In genomic region chr15:50360033-50360988, GRCm38 (mm10) we compare ENCODE assay signal across 14 mouse cellular contexts.
DNase-seq lines count a peak whose midpoint lies in the region; ATAC-seq and TF ChIP-seq lines count a peak whose summit lies in the region.
"Had no signal": no experiment of that assay in that cellular context is flagged by ENCODE, and none has a peak within 500 bp of the region (broad histone marks: within the 10 kb centered on the region; RNA-seq: fewer than 3 reads in every experiment).

No protein-coding gene starts in this region.

- TF ChIP-seq POLR2A in brain, embryonic 14.5 days (IDR thresholded peaks at IDR 0.05; ENCODE audit: borderline replicate concordance, extremely low read depth, insufficient read depth, insufficient read length, poor library complexity, severe bottlenecking), result no peak

- no peaks in the 10 kb centered on the region for H3K27me3 ChIP-seq in embryonic facial prominence, embryonic 14.5 days (replicated peaks; ENCODE audit: control insufficient read depth, insufficient read depth, low read length)
- no peaks in the 10 kb centered on the region for H3K27me3 ChIP-seq in embryonic facial prominence, embryonic 10.5 days (replicated peaks; ENCODE audit: low read depth, poor library complexity, severe bottlenecking)
- H3K27me3 ChIP-seq in lung, embryonic 14.5 days (ENCODE audit: insufficient read depth, low read length), result no peaks in the 10 kb centered on the region
- H3K27me3 ChIP-seq: heart, embryonic 12.5 days; midbrain, embryonic 12.5 days had no signal

- H3K36me3 ChIP-seq in embryonic facial prominence, embryonic 14.5 days (ENCODE audit: control insufficient read depth, insufficient read depth, low read length), result no peaks in the 10 kb centered on the region
- H3K36me3 ChIP-seq in embryonic facial prominence, embryonic 10.5 days (replicated peaks), result no peaks in the 10 kb centered on the region
- no peaks in the 10 kb centered on the region for H3K36me3 ChIP-seq in lung, embryonic 14.5 days (ENCODE audit: insufficient read depth)
- H3K36me3 ChIP-seq: heart, embryonic 12.5 days; midbrain, embryonic 12.5 days had no signal

- no peaks in the 10 kb centered on the region for H3K4me1 ChIP-seq in embryonic facial prominence, embryonic 14.5 days (ENCODE audit: control insufficient read depth, insufficient read depth, low read length)
- no peaks in the 10 kb centered on the region for H3K4me1 ChIP-seq in embryonic facial prominence, embryonic 10.5 days
- H3K4me1 ChIP-seq in lung, embryonic 14.5 days (ENCODE audit: insufficient read depth), result 0 out of 2 replicates have a peak, but pooled peaks cover 3% of the 10 kb centered on the region
- H3K4me1 ChIP-seq: heart, embryonic 12.5 days; midbrain, embryonic 12.5 days had no signal

- WGBS in embryonic facial prominence, embryonic 14.5 days, result 67% methylated on average over 5 of the region's 5 CpGs
- WGBS in embryonic facial prominence, embryonic 10.5 days, result 85% methylated on average over 5 of the region's 5 CpGs
- WGBS in lung, embryonic 14.5 days, result 66% methylated on average over 5 of the region's 5 CpGs

- no peak overlapping the region for H3K4me3 ChIP-seq in embryonic facial prominence, embryonic 14.5 days (ENCODE audit: low read depth, low read length)
- H3K4me3 ChIP-seq in embryonic facial prominence, embryonic 10.5 days, result no peak overlapping the region
- no peak overlapping the region for H3K4me3 ChIP-seq in lung, embryonic 14.5 days (ENCODE audit: low read depth, low read length)
- H3K4me3 ChIP-seq: heart, embryonic 12.5 days; midbrain, embryonic 12.5 days had no signal

- H3K4me2 ChIP-seq in embryonic facial prominence, embryonic 14.5 days (ENCODE audit: low read depth, low read length), result no peak overlapping the region
- no peak overlapping the region for H3K4me2 ChIP-seq in lung, embryonic 14.5 days
- H3K4me2 ChIP-seq: heart, embryonic 12.5 days; midbrain, embryonic 12.5 days had no signal

- no peak overlapping the region for H3K9ac ChIP-seq in embryonic facial prominence, embryonic 14.5 days (ENCODE audit: low read depth, low read length)
- H3K9ac ChIP-seq in lung, embryonic 14.5 days, result no peak overlapping the region
- H3K9ac ChIP-seq: heart, embryonic 12.5 days; midbrain, embryonic 12.5 days had no signal

- DNase-seq in embryonic facial prominence, embryonic 14.5 days (ENCODE audit: low spot score), result peak; percentile 5
- no peak for DNase-seq in embryonic facial prominence, embryonic 10.5 days (ENCODE audit: low spot score)
- peak; percentile 57 for DNase-seq in lung, embryonic 14.5 days
- DNase-seq in lung, postnatal 4 days, result no peak
- peak; percentile 42 for DNase-seq in brain, embryonic 14.5 days (ENCODE audit: low read depth)
- no peak for DNase-seq in gastrocnemius, postnatal 4 days (ENCODE audit: low spot score in 2 of 2)
- DNase-seq: cerebellum, adult 8-10 months; gastrocnemius, postnatal 10 days; heart, postnatal 36 days had no signal

- no peaks in the 10 kb centered on the region for H3K9me3 ChIP-seq in embryonic facial prominence, embryonic 14.5 days (ENCODE audit: control insufficient read depth, low read length)
- no peaks in the 10 kb centered on the region for H3K9me3 ChIP-seq in embryonic facial prominence, embryonic 10.5 days
- no peaks in the 10 kb centered on the region for H3K9me3 ChIP-seq in lung, embryonic 14.5 days (ENCODE audit: low read depth, low read length)
- H3K9me3 ChIP-seq: heart, embryonic 12.5 days; midbrain, embryonic 12.5 days had no signal

- no peak for TF ChIP-seq CTCF in lung, embryonic 14.5 days (IDR thresholded peaks at IDR 0.05; ENCODE audit: low read depth)
- TF ChIP-seq CTCF in brain, embryonic 14.5 days (IDR thresholded peaks at IDR 0.05; ENCODE audit: borderline replicate concordance, extremely low read depth, insufficient read depth, insufficient read length), result no peak

- no peak overlapping the region for H3K27ac ChIP-seq in embryonic facial prominence, embryonic 14.5 days (replicated peaks; ENCODE audit: low read depth, low read length)
- H3K27ac ChIP-seq in embryonic facial prominence, embryonic 10.5 days (replicated peaks), result no peak overlapping the region
- H3K27ac ChIP-seq in lung, embryonic 14.5 days (ENCODE audit: low read depth), result no peak overlapping the region
- H3K27ac ChIP-seq: kidney, postnatal 0 days; midbrain, embryonic 12.5 days had no signal

- ATAC-seq in embryonic facial prominence, embryonic 14.5 days (ENCODE audit: low read depth), result no peak
- no peak for ATAC-seq in lung, embryonic 14.5 days (ENCODE audit: insufficient read depth)
- peak; percentile 44; the same call in 1 of the 2 replicates for ATAC-seq in monocyte, adult 5-6 weeks (replicated peaks; ENCODE audit: insufficient number of reproducible peaks, low FRiP score, low TSS enrichment, poor library complexity, severe bottlenecking)
- ATAC-seq in inflammation-experienced regulatory T-cells, adult 6 months, result no peak

Comparison
In these comparisons a context has a peak if more than half of its experiments do, and no peak if none do; other contexts are left out.
1. DNase-seq: peak in embryonic facial prominence, embryonic 14.5 days (single experiment), lung, embryonic 14.5 days (single experiment) and brain, embryonic 14.5 days (single experiment); none in embryonic facial prominence, embryonic 10.5 days (single experiment), lung, postnatal 4 days (0 of 2) and gastrocnemius, postnatal 4 days (0 of 2).